Mouse (Mus musculus) ES-Bruce4 (cell line): ENCODE data around the gene Slc22a21.

Experiments used
- CTCF ChIP-seq: IDR thresholded peaks from one replicate; pipeline ENCODE4 v1.8.1; 2011; ENCODE audit warnings: low read depth, low read length
- POLR2A ChIP-seq: IDR thresholded peaks from one replicate; pipeline ENCODE4 v1.8.1; 2011; ENCODE audit warnings: low read length; ENCODE audit not compliant: insufficient read depth

DNA sequence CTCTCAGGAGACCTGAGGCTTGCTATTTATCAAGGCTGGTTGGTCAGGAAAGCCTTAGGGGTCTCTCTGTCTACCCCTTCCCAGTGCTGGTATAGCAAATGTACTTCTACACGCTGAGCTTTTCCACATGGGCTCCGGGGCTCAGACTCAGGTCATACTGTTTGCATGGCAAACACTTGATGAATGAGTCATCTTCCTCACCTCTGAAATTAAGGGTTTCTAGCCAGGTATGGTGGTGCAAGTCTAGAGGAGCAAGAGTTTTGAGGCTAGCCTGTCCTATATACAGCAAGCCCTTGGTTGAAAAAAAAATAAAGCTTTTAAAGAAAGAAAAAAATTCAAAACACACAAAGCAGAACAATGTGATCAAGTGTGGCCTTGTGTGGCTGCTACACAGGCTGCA lies 31.1 kb upstream of the Slc22a21 start:
- TF ChIP-seq CTCF (no peak), POLR2A (no peak)
